In the genomic region with DNA sequence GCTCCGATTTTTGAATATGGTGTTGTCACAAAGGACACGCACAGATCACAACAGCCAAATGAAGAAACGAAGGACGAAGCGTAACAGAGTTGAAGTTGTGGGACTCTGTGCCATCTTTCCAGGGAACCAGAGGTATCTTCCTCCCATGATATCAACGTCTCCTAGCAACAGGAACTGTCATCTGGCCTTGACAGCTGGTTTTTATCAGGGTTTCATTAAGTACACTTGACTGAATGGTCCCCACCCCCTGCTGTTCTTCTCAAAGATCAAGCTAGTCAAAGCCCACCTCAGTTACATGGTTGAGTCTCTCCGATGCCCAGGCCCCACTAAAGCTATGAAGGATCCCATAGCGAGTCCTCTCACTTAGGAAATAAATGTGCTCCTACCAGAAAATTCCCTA, we compare ENCODE assay signal across 16 mouse cellular contexts.
"Had no signal": no experiment of that assay in that cellular context is flagged by ENCODE, and none has a peak within 500 bp of the region (broad histone marks: within the 10 kb centered on the region; RNA-seq: fewer than 3 reads in every experiment).

No protein-coding gene starts in this region.

- H3K27me3 ChIP-seq: limb, embryonic 12.5 days; liver, embryonic 13.5 days; lung, embryonic 15.5 days; megakaryocyte, embryonic 14.5 days; midbrain, embryonic 15.5 days; neural tube, embryonic 12.5 days had no signal

- DNase-seq: kidney, postnatal 25 days; layer of hippocampus, postnatal 36 days; liver; liver, embryonic 13.5 days; liver, postnatal 0 days; lung, postnatal 14 days; right cerebral cortex, postnatal 14 days; thymus, postnatal 4 days had no signal

- H3K4me3 ChIP-seq: limb, embryonic 12.5 days; liver, embryonic 13.5 days; lung, embryonic 15.5 days; megakaryocyte, embryonic 14.5 days; midbrain, embryonic 15.5 days; neural tube, embryonic 12.5 days had no signal

- H3K36me3 ChIP-seq: liver, embryonic 13.5 days; lung, embryonic 15.5 days; midbrain, embryonic 15.5 days; neural tube, embryonic 12.5 days had no signal

- ATAC-seq: liver, postnatal 0 days; midbrain, embryonic 15.5 days had no signal

- H3K4me2 ChIP-seq: limb, embryonic 12.5 days; liver, embryonic 13.5 days; lung, embryonic 15.5 days; midbrain, embryonic 11.5 days; midbrain, embryonic 15.5 days; neural tube, embryonic 12.5 days had no signal

- H3K4me1 ChIP-seq: neural tube, embryonic 12.5 days had no signal

- H3K9me3 ChIP-seq: limb, embryonic 12.5 days; liver, embryonic 13.5 days; lung, embryonic 15.5 days; midbrain, embryonic 15.5 days; neural tube, embryonic 12.5 days had no signal

- H3K27ac ChIP-seq: limb, embryonic 12.5 days; liver, embryonic 13.5 days; lung, embryonic 15.5 days; macrophage; midbrain, embryonic 15.5 days; neural tube, embryonic 12.5 days; stomach, postnatal 0 days had no signal

- H3K9ac ChIP-seq: limb, embryonic 12.5 days; liver, embryonic 13.5 days; liver, postnatal 0 days; lung, embryonic 15.5 days; midbrain, embryonic 15.5 days; neural tube, embryonic 12.5 days had no signal
